Mouse (Mus musculus): ENCODE results near the gene Ube2g1. TPM values are rescaled to one million over a fixed set of nuclear protein-coding genes. Genes with fewer than 3 reads are reported as not detected.

Gene Ube2g1
- polyA plus RNA-seq, 2 experiments = 7.5 to 21.7 TPM

DNA sequence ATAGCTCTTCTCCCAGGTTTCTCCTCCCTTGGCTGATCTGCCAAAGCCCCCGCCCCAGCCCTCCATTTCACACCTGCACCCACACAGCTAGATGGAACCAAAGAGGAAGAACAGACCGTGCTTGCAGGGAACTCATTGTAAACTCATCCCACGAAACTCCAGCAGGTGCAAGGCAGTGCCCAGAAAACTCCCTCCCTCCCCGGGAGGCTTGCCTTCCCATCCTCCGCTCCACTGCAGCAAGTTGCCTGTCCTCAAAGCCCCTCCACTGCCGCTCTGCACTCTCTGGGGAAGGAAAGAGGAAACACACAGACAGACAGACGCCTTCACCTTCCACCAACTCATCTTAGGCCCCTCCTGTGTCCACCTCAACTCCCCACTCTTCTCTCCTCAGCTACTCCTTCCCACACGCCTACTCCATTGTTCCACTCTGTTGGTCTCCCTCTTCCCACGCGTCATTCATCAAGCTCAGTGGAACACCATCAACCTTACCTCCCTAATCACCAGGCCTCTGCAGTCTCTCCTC is 40.2 kb upstream of the Ube2g1 start:
- no peak for ATAC-seq (ENCODE audit: insufficient read depth)
- no peak for DNase-seq (ENCODE audit: low read depth in 3 of 3, low spot score in 3 of 3)
- WGBS (ENCODE audit: insufficient replicate concordance) = 37% methylated on average over 10 of the region's 10 CpGs

DNA sequence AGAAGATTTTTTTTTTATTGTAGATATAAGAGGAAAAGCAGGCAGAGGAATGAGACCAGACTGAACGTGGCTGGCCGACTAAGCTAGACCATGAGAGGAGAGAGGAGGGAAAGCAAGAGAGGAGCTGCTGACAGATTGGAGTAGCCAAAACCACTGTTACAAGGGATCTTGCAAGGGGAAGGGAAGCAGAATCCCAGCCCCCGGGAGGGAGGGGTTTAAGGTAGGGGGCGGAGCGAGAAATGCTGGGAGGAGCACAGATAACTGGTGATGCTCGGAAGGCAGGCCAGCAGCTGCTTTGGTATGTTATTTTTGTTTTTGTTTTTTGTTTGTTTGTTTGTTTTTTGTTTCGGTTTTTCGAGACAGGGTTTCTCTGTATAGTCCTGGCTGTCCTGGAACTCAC is 38.0 kb upstream of the Ube2g1 start:
- peaks cover 0 to 5% of the 10 kb centered on the region in 2 experiments; a peak in 2 of 4 replicates for H3K4me1 ChIP-seq (replicated peaks; ENCODE audit: control insufficient read depth in 2 of 2, insufficient read depth in 2 of 2, low read length in 1 of 2)
- WGBS (ENCODE audit: insufficient replicate concordance) = 32% methylated on average over 8 of the region's 8 CpGs
- no peak overlapping the region for H3K4me2 ChIP-seq (ENCODE audit: low read depth)
- H3K9me3 ChIP-seq (ENCODE audit: control insufficient read depth, low read length) = no peaks in the 10 kb centered on the region
- H3K4me3 ChIP-seq (ENCODE audit: insufficient read depth in 1 of 2, low read depth in 2 of 2, low read length in 2 of 2) = no peak overlapping the region
- H3K27ac ChIP-seq = no peak overlapping the region
- no peaks in the 10 kb centered on the region for H3K27me3 ChIP-seq (ENCODE audit: control insufficient read depth, insufficient read depth, low read length)
- DNase-seq (ENCODE audit: low read depth in 3 of 3, low spot score in 3 of 3) (peak in 2 of 3 experiments; percentile 55), ATAC-seq (ENCODE audit: insufficient read depth) (no peak)
- TF ChIP-seq EP300 (IDR thresholded peaks at IDR 0.05; ENCODE audit: low read depth) = no peak
- TF ChIP-seq CTCF (IDR thresholded peaks at IDR 0.05; ENCODE audit: low read depth) = no peak
- no peaks in the 10 kb centered on the region for H3K36me3 ChIP-seq (replicated peaks; ENCODE audit: control insufficient read depth, insufficient read depth, low read depth)
- no peak overlapping the region for H3K9ac ChIP-seq (replicated peaks)

More for the DNA sequence above, 40.2 kb upstream of the Ube2g1 start:
- Histone ChIP-seq H3K4me1 (replicated peaks; ENCODE audit: control insufficient read depth in 2 of 2, insufficient read depth in 2 of 2, low read length in 1 of 2) (peaks cover 0 to 5% of the 10 kb centered on the region in 2 experiments; a peak in 2 of 4 replicates), H3K27me3 (ENCODE audit: control insufficient read depth, insufficient read depth, low read length) (no peaks in the 10 kb centered on the region), H3K4me3 (ENCODE audit: insufficient read depth in 1 of 2, low read depth in 2 of 2, low read length in 2 of 2) (no peak overlapping the region), H3K27ac (no peak overlapping the region), H3K9ac (replicated peaks) (no peak overlapping the region), H3K36me3 (replicated peaks; ENCODE audit: control insufficient read depth, insufficient read depth, low read depth) (no peaks in the 10 kb centered on the region), H3K9me3 (ENCODE audit: control insufficient read depth, low read length) (no peaks in the 10 kb centered on the region), H3K4me2 (ENCODE audit: low read depth) (no peak overlapping the region)
- TF ChIP-seq EP300 (IDR thresholded peaks at IDR 0.05; ENCODE audit: low read depth) = no peak
- no peak for TF ChIP-seq CTCF (IDR thresholded peaks at IDR 0.05; ENCODE audit: low read depth)

DNA sequence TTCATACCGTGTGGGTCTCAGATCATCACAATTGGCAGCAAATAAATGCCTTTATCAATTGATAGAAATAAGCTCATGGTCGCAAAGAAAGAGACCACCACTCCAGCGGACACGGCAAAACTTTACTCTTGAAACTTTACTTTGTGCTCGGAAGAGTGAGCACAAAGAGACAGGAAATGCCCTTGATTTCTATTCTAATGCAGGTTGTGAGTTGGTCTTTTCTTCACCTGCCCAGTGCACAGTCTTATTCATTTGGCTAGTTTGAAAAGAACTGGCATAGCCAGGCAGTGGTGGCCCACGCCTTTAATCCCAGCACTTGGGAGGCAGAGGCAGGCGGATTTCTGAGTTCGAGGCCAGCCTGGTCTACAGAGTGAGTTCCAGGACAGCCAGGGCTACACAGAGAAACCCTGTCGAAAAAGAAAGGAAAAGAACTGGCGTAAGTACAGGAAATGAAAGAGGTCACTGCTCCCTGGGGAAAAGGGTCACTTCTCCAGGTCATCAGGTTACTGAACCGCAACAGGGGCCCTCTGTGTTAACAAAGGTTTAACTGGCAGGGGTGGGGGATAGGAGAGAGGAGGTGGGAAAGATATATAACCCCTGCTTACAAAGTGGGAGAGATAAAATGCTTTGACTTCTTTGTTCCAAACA is 37.3 kb upstream of the Ube2g1 start:
- Histone ChIP-seq H3K36me3 (replicated peaks; ENCODE audit: control insufficient read depth, insufficient read depth, low read depth) (no peaks in the 10 kb centered on the region), H3K4me1 (replicated peaks; ENCODE audit: control insufficient read depth in 2 of 2, insufficient read depth in 2 of 2, low read length in 1 of 2) (peaks cover 0 to 5% of the 10 kb centered on the region in 2 experiments; a peak in 2 of 4 replicates), H3K9me3 (ENCODE audit: control insufficient read depth, low read length) (no peaks in the 10 kb centered on the region), H3K9ac (replicated peaks) (no peak overlapping the region), H3K27me3 (ENCODE audit: control insufficient read depth, insufficient read depth, low read length) (no peaks in the 10 kb centered on the region), H3K4me3 (ENCODE audit: insufficient read depth in 1 of 2, low read depth in 2 of 2, low read length in 2 of 2) (no peak overlapping the region), H3K27ac (no peak overlapping the region), H3K4me2 (ENCODE audit: low read depth) (no peak overlapping the region)
- TF ChIP-seq EP300 (IDR thresholded peaks at IDR 0.05; ENCODE audit: low read depth) = no peak
- TF ChIP-seq CTCF (IDR thresholded peaks at IDR 0.05; ENCODE audit: low read depth) = no peak
- no peak for ATAC-seq (ENCODE audit: insufficient read depth)
- no peak for DNase-seq (ENCODE audit: low read depth in 3 of 3, low spot score in 3 of 3)
- 62% methylated on average over 11 of the region's 11 CpGs for WGBS (ENCODE audit: insufficient replicate concordance)

DNA sequence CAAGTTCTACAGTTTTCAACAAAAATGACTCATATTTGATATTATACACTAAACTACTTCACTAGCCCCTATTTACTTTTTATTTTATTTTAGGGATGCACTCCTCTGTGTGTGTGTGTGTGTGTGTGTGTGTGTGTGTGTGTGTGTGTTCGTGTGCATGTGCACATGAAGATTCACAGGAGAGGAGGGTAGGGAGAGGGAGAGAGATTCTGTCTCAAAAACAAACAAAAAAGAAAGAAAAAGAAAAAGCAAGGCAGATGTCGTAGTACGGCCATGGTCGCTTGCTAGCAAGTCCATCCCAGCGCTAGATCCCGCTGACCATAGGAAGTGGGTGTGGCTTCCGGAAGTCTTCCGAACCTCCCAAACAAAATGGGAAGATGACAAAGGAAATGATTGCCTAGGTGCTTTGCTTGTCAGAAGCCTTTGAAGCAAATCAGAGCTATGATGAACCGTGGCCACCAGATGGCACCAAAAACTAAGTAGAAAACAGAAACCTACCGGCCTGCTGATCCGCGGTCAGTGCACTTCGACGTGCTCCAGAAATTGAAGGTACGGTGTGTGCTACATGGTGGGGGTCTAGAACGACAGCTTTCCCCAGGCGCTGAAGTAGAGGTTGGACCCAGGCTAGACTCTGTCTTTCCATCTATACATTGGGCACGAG is 36.6 kb upstream of the Ube2g1 start:
- Histone ChIP-seq H3K27me3 (ENCODE audit: control insufficient read depth, insufficient read depth, low read length) (no peaks in the 10 kb centered on the region), H3K4me3 (ENCODE audit: insufficient read depth in 1 of 2, low read depth in 2 of 2, low read length in 2 of 2) (peak overlapping the region in 1 of 2 experiments; percentile 38; a peak in 1 of 4 replicates), H3K4me2 (ENCODE audit: low read depth) (peak overlapping the region; percentile 50), H3K27ac (no peak overlapping the region), H3K9ac (replicated peaks) (no peak overlapping the region), H3K4me1 (replicated peaks; ENCODE audit: control insufficient read depth in 2 of 2, insufficient read depth in 2 of 2, low read length in 1 of 2) (peaks cover 0 to 5% of the 10 kb centered on the region in 2 experiments; a peak in 2 of 4 replicates), H3K36me3 (replicated peaks; ENCODE audit: control insufficient read depth, insufficient read depth, low read depth) (no peaks in the 10 kb centered on the region), H3K9me3 (ENCODE audit: control insufficient read depth, low read length) (no peaks in the 10 kb centered on the region)
- 2% methylated on average over 18 of the region's 18 CpGs for WGBS (ENCODE audit: insufficient replicate concordance)
- no peak for TF ChIP-seq EP300 (IDR thresholded peaks at IDR 0.05; ENCODE audit: low read depth)
- TF ChIP-seq CTCF (IDR thresholded peaks at IDR 0.05; ENCODE audit: low read depth) = peak; percentile 85
- DNase-seq (ENCODE audit: low read depth in 3 of 3, low spot score in 3 of 3) = peak; percentile 61 to 66 (median 62)
- ATAC-seq (ENCODE audit: insufficient read depth) = no peak

DNA sequence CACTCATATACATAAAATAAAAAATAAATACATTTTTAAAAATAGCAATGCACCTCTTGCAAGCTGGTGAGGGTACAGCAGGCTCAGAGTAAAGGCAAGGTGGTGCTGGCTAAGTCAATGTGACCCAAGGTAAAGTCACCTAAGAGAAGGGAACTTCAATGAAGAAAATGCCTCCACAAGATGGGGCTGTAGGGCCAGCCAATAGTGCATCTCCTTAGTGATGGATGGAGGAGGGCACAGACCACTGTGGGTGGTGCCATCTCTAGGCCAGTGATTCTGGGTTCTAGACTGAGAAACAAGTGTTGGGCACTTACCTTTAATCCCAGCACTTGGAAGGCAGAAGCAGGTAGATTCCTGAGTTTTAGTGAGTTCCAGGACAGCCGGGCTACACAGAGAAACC is 33.3 kb upstream of the Ube2g1 start:
- H3K4me1 ChIP-seq (replicated peaks; ENCODE audit: control insufficient read depth in 2 of 2, insufficient read depth in 2 of 2, low read length in 1 of 2) = peaks cover 0 to 8% of the 10 kb centered on the region in 2 experiments; a peak in 2 of 4 replicates
- 93% methylated on average over 1 of the region's 1 CpGs for WGBS (ENCODE audit: insufficient replicate concordance)
- no peak for ATAC-seq (ENCODE audit: insufficient read depth)
- H3K36me3 ChIP-seq (replicated peaks; ENCODE audit: control insufficient read depth, insufficient read depth, low read depth) = no peaks in the 10 kb centered on the region
- no peaks in the 10 kb centered on the region for H3K27me3 ChIP-seq (ENCODE audit: control insufficient read depth, insufficient read depth, low read length)
- H3K4me3 ChIP-seq (ENCODE audit: insufficient read depth in 1 of 2, low read depth in 2 of 2, low read length in 2 of 2) = no peak overlapping the region
- no peak overlapping the region for H3K4me2 ChIP-seq (ENCODE audit: low read depth)
- no peak overlapping the region for H3K9ac ChIP-seq (replicated peaks)
- no peak for DNase-seq (ENCODE audit: low read depth in 3 of 3, low spot score in 3 of 3)
- no peak overlapping the region for H3K27ac ChIP-seq
- no peaks in the 10 kb centered on the region for H3K9me3 ChIP-seq (ENCODE audit: control insufficient read depth, low read length)
- TF ChIP-seq EP300 (IDR thresholded peaks at IDR 0.05; ENCODE audit: low read depth) (no peak), CTCF (IDR thresholded peaks at IDR 0.05; ENCODE audit: low read depth) (peak; percentile 73)

All from liver, embryonic 14.5 days (tissue).